Mouse (Mus musculus) kidney, adult 8-10 months (tissue): ENCODE data around the gene Aloxe3.

Experiments
- DNase-seq, 2 experiments: peaks; one replicate each; pipeline ENCODE4 v3.0.0; 2022

Aloxe3 gene

GRCm38 (mm10) chr11:69109032-69109900, 16.4 kb upstream of the Aloxe3 start:
- no peak for DNase-seq

DNA sequence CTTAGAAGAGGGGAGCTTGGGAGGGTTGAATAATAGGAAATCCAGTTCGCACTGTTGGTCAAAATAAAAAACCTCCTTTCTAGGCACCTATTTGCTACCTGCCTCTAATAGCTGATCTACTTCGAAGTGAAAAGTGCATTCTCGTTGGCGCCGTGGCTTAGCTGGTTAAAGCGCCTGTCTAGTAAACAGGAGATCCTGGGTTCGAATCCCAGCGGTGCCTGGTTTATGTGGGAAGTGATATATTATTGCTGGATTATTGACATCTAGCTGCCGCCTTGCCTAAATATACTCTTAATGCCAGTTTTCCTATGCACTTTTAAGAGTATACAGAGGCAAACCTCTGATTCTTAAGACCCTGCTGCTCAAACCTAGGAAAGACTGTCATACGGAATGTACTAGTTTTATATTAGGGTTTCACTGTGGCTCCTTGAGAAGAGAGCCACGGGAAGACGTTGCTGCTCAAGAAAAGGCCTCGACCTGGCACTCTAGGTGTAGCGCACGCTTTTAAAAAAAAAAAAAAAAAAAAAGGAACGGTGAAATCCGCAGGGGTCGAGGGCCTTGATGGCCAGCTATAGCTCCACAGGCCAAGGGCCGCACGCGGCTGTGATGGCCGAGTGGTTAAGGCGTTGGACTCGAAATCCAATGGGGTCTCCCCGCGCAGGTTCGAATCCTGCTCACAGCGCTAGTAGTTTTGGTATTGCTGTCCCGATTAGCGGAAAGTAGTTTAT, 15.2 kb upstream of the Aloxe3 start:
- peak; percentile 84 to 94 for DNase-seq

DNA sequence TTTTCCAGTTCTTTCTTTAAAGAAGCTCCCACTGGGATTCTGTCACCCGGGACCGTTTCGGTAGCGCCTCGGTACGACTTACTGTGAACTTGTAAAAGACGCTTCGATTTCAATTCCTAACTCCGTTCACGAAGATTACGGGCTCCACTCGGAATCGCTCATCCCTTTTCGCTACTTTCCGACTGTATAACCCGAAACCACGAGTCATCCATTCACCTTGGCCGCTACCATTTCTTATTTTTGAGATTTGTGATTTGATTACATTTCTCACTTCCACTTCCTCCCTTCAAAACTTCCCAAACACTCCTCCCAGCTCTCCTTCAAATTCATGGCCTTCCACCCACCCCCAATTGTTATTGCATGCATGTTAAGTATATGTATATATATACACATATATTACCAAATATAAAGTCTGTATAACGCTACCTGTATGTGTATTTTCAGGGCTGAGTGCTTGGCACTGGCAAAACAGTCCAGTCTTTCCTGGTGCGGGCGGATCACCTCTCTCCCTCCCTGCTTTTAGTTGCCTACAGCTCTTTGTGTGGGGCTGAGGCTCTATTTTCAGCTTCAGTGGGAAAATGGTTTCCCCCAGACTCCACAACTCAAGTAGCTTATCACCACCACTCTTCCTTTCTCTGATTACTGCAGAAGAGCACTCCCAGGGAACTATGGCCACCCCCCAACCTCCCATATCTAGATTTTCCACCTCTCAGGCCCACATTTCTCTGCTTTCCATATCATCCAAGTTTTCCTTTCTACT, 14.5 kb upstream of the Aloxe3 start:
- DNase-seq, result no peak

- DNase-seq, result no peak
Observed at GRCm38 (mm10) chr11:69111865-69112264, 13.8 kb upstream of the Aloxe3 start.

- no peak for DNase-seq
Observed at GRCm38 (mm10) chr11:69114018-69114417, 11.7 kb upstream of the Aloxe3 start.

- no peak for DNase-seq
Observed at GRCm38 (mm10) chr11:69114621-69115020, 11.1 kb upstream of the Aloxe3 start.

DNA sequence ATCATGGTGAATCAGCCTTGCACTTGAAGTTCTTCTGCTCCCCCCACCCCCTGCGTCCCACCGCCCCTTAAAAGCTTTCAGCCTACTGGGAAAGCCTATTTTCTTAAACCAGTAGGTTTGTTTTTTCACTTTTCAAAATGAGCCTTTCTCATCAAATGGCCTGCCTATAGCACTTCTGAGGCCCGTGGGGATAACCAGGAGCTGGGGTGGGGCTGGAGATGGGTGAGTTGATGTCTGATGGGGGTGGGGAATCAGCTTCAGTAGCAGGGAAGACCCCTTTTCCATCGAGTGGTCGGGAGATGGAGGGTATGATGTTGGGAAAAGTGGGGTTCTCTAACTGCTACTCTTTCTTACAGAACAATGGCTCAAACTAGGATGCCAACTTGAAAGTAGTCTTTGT, 8.9 kb upstream of the Aloxe3 start:
- no peak for DNase-seq

GRCm38 (mm10) chr11:69117737-69118695, 7.7 kb upstream of the Aloxe3 start:
- DNase-seq, result peak in 1 of 2 experiments; percentile 58

DNA sequence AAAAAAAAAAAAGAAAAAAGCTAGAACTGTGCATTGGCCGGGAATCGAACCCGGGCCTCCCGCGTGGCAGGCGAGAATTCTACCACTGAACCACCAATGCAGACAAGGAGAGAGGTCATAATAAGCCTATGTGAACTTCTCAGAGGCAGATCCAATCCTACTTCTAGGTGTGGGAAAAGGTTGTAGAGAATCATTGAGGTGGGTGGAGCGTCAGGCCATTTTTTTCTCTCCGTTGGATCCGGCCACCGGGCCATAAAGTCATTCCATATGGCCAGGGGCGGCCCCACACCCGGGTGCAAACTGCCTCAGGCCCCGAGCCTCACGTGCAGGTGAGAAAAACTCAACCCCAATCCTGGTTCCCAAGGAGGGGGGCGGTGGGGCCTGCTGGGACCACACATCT, 6.9 kb upstream of the Aloxe3 start:
- DNase-seq, result peak; percentile 88 to 91

GRCm38 (mm10) chr11:69119446-69120155, 6.1 kb upstream of the Aloxe3 start:
- DNase-seq, result no peak

- DNase-seq, result no peak
Observed at GRCm38 (mm10) chr11:69120221-69121000, 5.3 kb upstream of the Aloxe3 start, which contains the start of gene Hes7. TSS of gene Hes7 (plus strand) at chr11:69120404.

GRCm38 (mm10) chr11:69121001-69121740, 4.5 kb upstream of the Aloxe3 start:
- no peak for DNase-seq

DNA sequence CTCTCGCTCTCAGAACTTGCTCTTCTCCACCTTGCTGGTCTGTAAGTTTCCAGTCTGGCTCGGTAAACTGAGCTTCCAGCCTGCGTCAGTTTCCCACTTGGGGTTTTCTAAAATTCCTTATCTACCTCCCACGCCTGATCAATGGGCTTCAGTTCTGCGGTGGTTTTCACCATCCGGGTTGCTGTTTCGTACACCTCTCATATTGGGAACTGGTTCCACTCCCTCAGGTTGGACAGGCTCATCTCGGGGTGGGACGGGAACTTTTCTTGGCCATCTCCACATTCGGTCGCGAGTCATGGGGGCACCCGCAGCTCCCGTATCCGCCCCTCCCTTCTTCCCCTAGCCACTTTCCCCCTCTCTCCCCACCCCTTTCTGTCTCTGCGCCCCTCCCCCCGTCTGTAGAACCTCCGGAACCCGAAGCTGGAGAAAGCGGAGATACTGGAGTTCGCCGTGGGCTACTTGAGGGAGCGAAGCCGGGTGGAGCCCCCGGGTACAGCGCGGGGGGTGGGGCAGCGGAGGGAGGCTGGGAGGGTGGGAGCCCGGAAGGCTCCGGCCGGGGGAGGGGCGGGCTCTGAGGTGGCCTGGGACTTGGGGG, 3.9 kb upstream of the Aloxe3 start:
- peak in 1 of 2 experiments; percentile 36 for DNase-seq

DNA sequence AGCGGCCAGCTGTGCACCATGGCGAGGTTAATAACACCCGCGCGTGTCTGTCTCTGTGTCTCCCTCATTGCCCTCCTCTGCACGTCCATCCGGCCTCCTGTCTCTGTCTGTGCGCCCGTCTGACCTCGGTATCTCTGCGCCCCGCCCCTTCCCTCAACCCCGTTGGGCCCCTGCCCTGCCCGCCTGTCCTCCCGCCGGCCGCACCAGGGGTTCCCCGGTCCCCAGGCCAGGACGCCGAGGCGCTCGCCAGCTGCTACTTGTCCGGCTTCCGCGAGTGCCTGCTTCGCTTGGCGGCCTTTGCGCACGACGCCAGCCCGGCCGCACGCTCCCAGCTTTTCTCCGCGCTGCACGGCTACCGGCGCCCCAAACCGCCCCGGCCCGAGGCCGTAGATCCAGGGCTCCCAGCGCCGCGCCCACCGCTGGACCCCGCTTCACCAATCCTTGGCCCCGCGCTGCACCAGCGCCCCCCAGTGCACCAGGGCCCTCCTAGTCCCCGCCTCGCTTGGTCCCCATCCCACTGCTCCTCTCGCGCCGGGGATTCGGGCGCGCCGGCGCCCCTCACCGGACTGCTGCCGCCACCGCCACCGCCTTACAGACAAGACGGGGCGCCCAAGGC, 3.3 kb upstream of the Aloxe3 start, which contains the start of gene 9130213A22Rik:
9130213A22Rik (minus strand) TSS at position 254 of the 616 bp plus-strand sequence.
- peak; percentile 80 to 85 for DNase-seq

GRCm38 (mm10) chr11:69123056-69123692, 2.5 kb upstream of the Aloxe3 start:
- DNase-seq, result peak; percentile 87 to 92

DNA sequence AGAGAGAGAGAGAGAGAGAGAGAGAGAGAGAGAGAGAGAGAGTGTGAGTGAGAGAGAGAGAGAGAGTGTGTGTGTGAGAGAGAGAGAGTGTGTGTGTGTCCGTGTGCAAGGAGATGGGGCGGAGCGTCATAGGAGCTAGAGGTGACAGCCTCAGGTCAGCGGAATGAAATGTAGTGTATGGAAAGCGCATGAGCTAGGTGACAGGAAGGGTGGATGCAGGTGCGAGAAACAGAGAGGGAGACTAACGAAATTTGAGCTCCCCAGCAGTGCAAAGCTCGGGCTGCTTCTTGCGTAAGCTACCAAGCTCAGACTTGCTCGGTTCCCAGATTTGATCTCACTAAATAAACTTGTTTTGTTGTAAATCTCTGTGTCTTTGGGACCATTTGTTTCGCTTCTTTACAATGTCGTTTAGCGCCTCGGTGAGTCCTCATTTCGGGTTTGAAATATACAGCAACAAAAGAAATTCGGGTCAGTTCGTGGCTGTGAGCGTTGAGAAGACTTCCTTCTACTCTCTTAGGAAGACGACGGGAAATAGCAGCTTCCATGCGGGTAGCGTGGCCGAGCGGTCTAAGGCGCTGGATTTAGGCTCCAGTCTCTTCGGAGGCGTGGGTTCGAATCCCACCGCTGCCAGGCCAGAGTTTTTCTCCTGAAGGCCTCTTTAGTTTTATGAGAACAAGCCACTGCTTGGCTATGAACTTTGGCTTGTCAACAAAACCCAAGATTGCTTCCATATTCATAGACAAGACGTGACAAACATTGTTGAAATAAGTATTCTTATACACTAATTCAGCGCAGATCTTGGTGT, 1.8 kb upstream of the Aloxe3 start:
- DNase-seq, result peak; percentile 90 to 96

- DNase-seq, result peak; percentile 67 to 75
Observed at GRCm38 (mm10) chr11:69124498-69124847, 1.2 kb upstream of the Aloxe3 start.
